Mouse (Mus musculus) lung, embryonic 14.5 days (tissue): ENCODE measurements around the gene Hsd11b2. TPM values are rescaled to one million over a fixed set of nuclear protein-coding genes. Genes with fewer than 3 reads are reported as not detected.
A peak's percentile ranks its signal among the peaks of the same experiment; 100 is the strongest.

Experiments used
- ATAC-seq: fragments of 200-750 bp; cut with Nextera tagmentation; 2 replicates; pipeline ENCODE4 v1.8.0; 2017; ENCODE audit warnings: mild to moderate bottlenecking, moderate TSS enrichment, moderate library complexity; ENCODE audit not compliant: insufficient read depth
- DNase-seq: peaks from one replicate; pipeline ENCODE4 v3.0.0-alpha.2; 2015
- H3K27ac ChIP-seq: fragments of 300-500 bp; sonication (generic); 2 replicates; pipeline ENCODE4 v1.5.1; 2014; ENCODE audit warnings: low read depth, mild to moderate bottlenecking, moderate library complexity
- H3K27me3 ChIP-seq: fragments of 300-500 bp; sonication (generic); 2 replicates; pipeline ENCODE4 v1.6.1; 2014; ENCODE audit warnings: low read length, control low read depth; ENCODE audit not compliant: insufficient read depth
- H3K36me3 ChIP-seq: fragments of 300-500 bp; sonication (generic); 2 replicates; pipeline ENCODE4 v1.6.1; 2014; ENCODE audit warnings: control low read depth; ENCODE audit not compliant: insufficient read depth
- H3K4me1 ChIP-seq: fragments of 300-500 bp; sonication (generic); 2 replicates; pipeline ENCODE4 v1.6.1; 2014; ENCODE audit warnings: antibody characterized with exemption, control low read depth; ENCODE audit not compliant: insufficient read depth
- H3K4me2 ChIP-seq: fragments of 300-500 bp; sonication (generic); 2 replicates; pipeline ENCODE4 v1.6.1; 2014; ENCODE audit warnings: mild to moderate bottlenecking
- H3K4me3 ChIP-seq: fragments of 300-500 bp; sonication (generic); 2 replicates; pipeline ENCODE4 v1.5.1; 2014; ENCODE audit warnings: low read depth, low read length
- H3K9ac ChIP-seq: fragments of 300-500 bp; sonication (generic); 2 replicates; pipeline ENCODE4 v1.6.1; 2014
- H3K9me3 ChIP-seq: fragments of 300-500 bp; sonication (generic); 2 replicates; pipeline ENCODE4 v1.6.1; 2016; ENCODE audit warnings: low read depth, low read length, control low read depth
- CTCF ChIP-seq: IDR thresholded peaks from 2 replicates; pipeline ENCODE4 v1.5.1; 2016; ENCODE audit warnings: antibody characterized with exemption, low read depth
- WGBS: fragments of 180-500 bp; shearing (Covaris S2); extraction: QIAGEN DNeasy Blood & Tissue Kit; methylation state at CpG from one replicate; pipeline ENCODE4 v1.1.7; 2014; 5-methylcytosine and 5-hydroxymethylcytosine counted together
- polyA plus RNA-seq: library from polyadenylated mRNA; unstranded; fragments of >200 nt; fragmentation: Nextera tagmentation; extraction: Ambion mirVana; gene quantifications from 2 replicates; pipeline ENCODE4 v1.2.1, GENCODE M21; 2014

The Hsd11b2 gene
- polyA plus RNA-seq, 1 experiment from 2014 or later, result 5.9 TPM

GRCm38 (mm10) chr8:105571810-105572209 lies 53.3 kb downstream of the Hsd11b2 start:
- H3K4me3 ChIP-seq, result no peak overlapping the region
- H3K27ac ChIP-seq, result no peak overlapping the region
- no peak for TF ChIP-seq CTCF
- peaks cover 3% of the 10 kb centered on the region; the same call in 1 of the 2 replicates for H3K4me1 ChIP-seq
- no peaks in the 10 kb centered on the region for H3K36me3 ChIP-seq
- H3K9me3 ChIP-seq, result no peaks in the 10 kb centered on the region
- 81% methylated on average over 9 of the region's 9 CpGs for WGBS
- DNase-seq (no peak), ATAC-seq (no peak)
- H3K4me2 ChIP-seq, result no peak overlapping the region
- no peaks in the 10 kb centered on the region for H3K27me3 ChIP-seq
- H3K9ac ChIP-seq, result no peak overlapping the region

DNA sequence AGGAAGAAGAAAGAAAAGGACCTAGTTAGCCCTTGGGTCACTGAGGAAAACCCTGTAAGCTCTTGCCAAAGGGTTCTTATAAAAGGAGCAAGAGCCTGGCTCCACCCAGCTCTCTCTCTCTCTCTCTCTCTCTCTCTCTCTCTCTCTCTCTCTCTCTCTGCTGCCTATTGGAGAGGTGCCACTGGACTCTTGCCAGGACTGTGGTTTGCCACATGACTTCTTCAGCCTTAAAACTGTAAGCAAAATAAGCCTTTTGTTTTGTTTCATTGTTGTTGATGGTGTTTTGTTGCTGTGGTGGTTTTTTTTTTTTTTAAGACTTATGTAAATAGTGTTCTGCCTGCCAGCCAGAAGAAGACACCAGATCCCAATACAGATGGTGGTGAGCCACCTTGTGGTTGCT lies 54.9 kb downstream of the Hsd11b2 start:
- Histone ChIP-seq H3K4me2 (no peak overlapping the region), H3K27me3 (no peaks in the 10 kb centered on the region), H3K9ac (no peak overlapping the region), H3K27ac (no peak overlapping the region), H3K9me3 (no peaks in the 10 kb centered on the region), H3K4me3 (no peak overlapping the region), H3K4me1 (no peaks in the 10 kb centered on the region), H3K36me3 (no peaks in the 10 kb centered on the region)
- no peak for TF ChIP-seq CTCF
- ATAC-seq, result no peak
- peak; percentile 75 for DNase-seq

Other genes starting within 250 kb of the Hsd11b2 start
- gene Hsf4, start 249.0 kb upstream of the Hsd11b2 start, polyA plus RNA-seq, result 0.33 and 0.34 TPM in 2 replicates
- 0.61 and 1.1 TPM in 2 replicates for gene Nol3, start 242.6 kb upstream of the Hsd11b2 start, polyA plus RNA-seq
- 9.0 and 9.5 TPM in 2 replicates for gene 4931428F04Rik, start 228.9 kb upstream of the Hsd11b2 start, polyA plus RNA-seq
- gene Exoc3l, start 222.7 kb upstream of the Hsd11b2 start, polyA plus RNA-seq, result 31.9 and 33.3 TPM in 2 replicates
- gene E2f4, start 221.1 kb upstream of the Hsd11b2 start, polyA plus RNA-seq, result 102 and 112 TPM in 2 replicates
- gene Elmo3, start 213.2 kb upstream of the Hsd11b2 start, polyA plus RNA-seq, result 5.2 and 8.0 TPM in 2 replicates
- gene Lrrc29, start 192.5 kb upstream of the Hsd11b2 start, polyA plus RNA-seq, result 2.7 and 3.1 TPM in 2 replicates
- gene Tmem208, start 192.4 kb upstream of the Hsd11b2 start, polyA plus RNA-seq, result 108 and 115 TPM in 2 replicates
- 15.8 and 18.8 TPM in 2 replicates for gene Fhod1, start 170.8 kb upstream of the Hsd11b2 start, polyA plus RNA-seq
- 9.9 and 10.9 TPM in 2 replicates for gene Slc9a5, start 169.9 kb upstream of the Hsd11b2 start, polyA plus RNA-seq
- gene Plekhg4, start 145.5 kb upstream of the Hsd11b2 start, polyA plus RNA-seq, result 1.8 and 1.9 TPM in 2 replicates
- gene Kctd19, start 105.3 kb upstream of the Hsd11b2 start, polyA plus RNA-seq, result 0.12 and 0.32 TPM in 2 replicates
- gene Lrrc36, start 105.2 kb upstream of the Hsd11b2 start, polyA plus RNA-seq, result 0.34 and 0.50 TPM in 2 replicates
- gene Tppp3, start 47.2 kb upstream of the Hsd11b2 start, polyA plus RNA-seq, result 41.1 and 42.3 TPM in 2 replicates
- 40.0 and 41.9 TPM in 2 replicates for gene Zdhhc1, start 21.9 kb upstream of the Hsd11b2 start, polyA plus RNA-seq
- 74.6 and 81.0 TPM in 2 replicates for gene Atp6v0d1, start 47.3 kb downstream of the Hsd11b2 start, polyA plus RNA-seq
- 32.1 and 33.7 TPM in 2 replicates for gene Ripor1, start 86.5 kb downstream of the Hsd11b2 start, polyA plus RNA-seq
- 127 and 129 TPM in 2 replicates for gene Ctcf, start 117.8 kb downstream of the Hsd11b2 start, polyA plus RNA-seq
- gene Agrp, start 118.6 kb downstream of the Hsd11b2 start, polyA plus RNA-seq, result 0.69 and 0.89 TPM in 2 replicates
- gene Carmil2, start 167.5 kb downstream of the Hsd11b2 start, polyA plus RNA-seq, result 0.70 and 1.1 TPM in 2 replicates
- gene Acd, start 182.3 kb downstream of the Hsd11b2 start, polyA plus RNA-seq, result 62.2 and 68.6 TPM in 2 replicates
- gene Pard6a, start 182.4 kb downstream of the Hsd11b2 start, polyA plus RNA-seq, result 13.4 and 13.6 TPM in 2 replicates
- 0.15 TPM in 1 of 2 replicates, not detected in the other for gene 4933405L10Rik, start 188.9 kb downstream of the Hsd11b2 start, polyA plus RNA-seq
- 28.7 and 29.7 TPM in 2 replicates for gene Enkd1, start 189.5 kb downstream of the Hsd11b2 start, polyA plus RNA-seq
- 21.2 and 22.6 TPM in 2 replicates for gene Gfod2, start 239.9 kb downstream of the Hsd11b2 start, polyA plus RNA-seq